Mouse (Mus musculus) C2C12 (cell line): ENCODE data around the gene Stk10.

Experiments used
- CTCF ChIP-seq: IDR thresholded peaks from one replicate; pipeline ENCODE4 v1.5.1; 2011; ENCODE audit not compliant: control insufficient read depth, insufficient read depth, insufficient read length
- MAX ChIP-seq: IDR thresholded peaks from one replicate; pipeline ENCODE4 v1.6.1; 2011; ENCODE audit warnings: mild to moderate bottlenecking, control low read depth
- USF1 ChIP-seq: IDR thresholded peaks from one replicate; pipeline ENCODE4 v1.6.1; 2011; ENCODE audit warnings: low read depth, mild to moderate bottlenecking, control low read depth, moderate library complexity

DNA sequence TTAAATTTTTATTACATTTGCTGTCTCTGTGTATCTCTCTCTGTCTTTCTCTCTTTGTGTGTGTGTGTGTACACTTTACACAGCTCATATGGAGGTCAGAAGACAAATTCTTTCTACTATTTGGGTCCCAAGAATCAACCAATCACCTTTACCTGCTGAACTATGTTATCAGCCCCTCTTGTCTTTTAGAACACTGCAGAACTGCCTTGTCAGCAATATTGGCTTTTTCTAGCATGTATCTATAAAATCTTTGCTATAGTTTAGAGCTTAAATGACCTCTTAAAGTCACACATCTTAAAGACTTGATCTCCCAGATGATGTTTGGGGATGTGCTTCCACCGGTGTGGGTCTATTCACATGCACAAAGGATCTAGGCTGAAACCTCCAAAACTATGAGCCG, 42.0 kb upstream of the Stk10 start:
- TF ChIP-seq CTCF (no peak), USF1 (no peak), MAX (no peak)
